Mouse (Mus musculus): ENCODE results near the gene Ppp3r1. TPM values are rescaled to one million over a fixed set of nuclear protein-coding genes. Genes with fewer than 3 reads are reported as not detected.

Ppp3r1 gene
- total and polyA plus RNA-seq, 3 experiments, result 24.4 to 68.3 (median 58.2) TPM

DNA sequence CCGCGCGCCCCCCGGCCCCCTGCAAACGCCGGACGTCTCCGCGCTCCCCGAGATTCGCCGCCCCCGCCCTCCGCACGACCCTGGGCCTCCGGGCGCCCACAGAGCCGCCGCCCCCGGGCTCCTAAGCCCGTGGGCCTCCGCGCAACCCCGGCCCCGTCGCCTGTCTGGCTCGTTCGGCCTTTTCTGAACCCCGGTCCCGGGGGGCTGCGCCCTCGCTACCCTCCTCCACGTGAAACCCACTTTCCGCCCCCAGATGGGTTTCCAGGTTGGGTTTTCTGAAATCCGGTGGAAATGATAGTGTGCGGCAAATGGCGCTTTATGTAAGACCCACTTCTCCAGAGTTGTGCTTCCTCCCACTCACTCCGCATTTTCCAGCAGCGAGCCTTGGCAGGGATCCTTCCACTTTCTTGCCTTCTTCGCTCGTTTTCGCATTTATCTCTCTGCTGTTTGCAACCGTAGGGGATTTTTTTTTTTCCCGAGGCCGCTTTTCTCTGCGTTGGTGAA is 727 bp downstream of the Ppp3r1 start:
- intact Hi-C loops (cut with DNase I), result loop anchor here (1.0 to 10.0 kb wide), 4 partner anchors 52 to 785 kb away; partner anchors contain the start of genes C1d, Fbxo48 and Pno1
- peaks cover 16% of the 10 kb centered on the region for H3K36me3 ChIP-seq (ENCODE audit: control insufficient read depth, insufficient read depth, low read length)
- no peaks in the 10 kb centered on the region for H3K27me3 ChIP-seq (ENCODE audit: control insufficient read depth, insufficient read depth, low read length)
- DNase-seq, result peak; percentile 62 to 72
- TF ChIP-seq POLR2A (IDR thresholded peaks at IDR 0.05; ENCODE audit: insufficient read depth, low read depth, low read length) (no peak), EP300 (IDR thresholded peaks at IDR 0.05; ENCODE audit: insufficient read depth, low read depth, low read length) (no peak)
- under 1% methylated on average over 45 of the region's 46 CpGs for WGBS
- H3K27ac ChIP-seq, result peak overlapping the region; percentile 89
- peaks cover 8% of the 10 kb centered on the region for H3K79me2 ChIP-seq (replicated peaks; ENCODE audit: control insufficient read depth, insufficient read depth, low read length)
- H3K4me1 ChIP-seq (ENCODE audit: control insufficient read depth, insufficient read depth, low read length), result peaks cover 13% of the 10 kb centered on the region
- peak overlapping the region; percentile 94 for H3K4me3 ChIP-seq
- peak overlapping the region; percentile 99 for H3K9ac ChIP-seq (ENCODE audit: low read depth, low read length)

DNA sequence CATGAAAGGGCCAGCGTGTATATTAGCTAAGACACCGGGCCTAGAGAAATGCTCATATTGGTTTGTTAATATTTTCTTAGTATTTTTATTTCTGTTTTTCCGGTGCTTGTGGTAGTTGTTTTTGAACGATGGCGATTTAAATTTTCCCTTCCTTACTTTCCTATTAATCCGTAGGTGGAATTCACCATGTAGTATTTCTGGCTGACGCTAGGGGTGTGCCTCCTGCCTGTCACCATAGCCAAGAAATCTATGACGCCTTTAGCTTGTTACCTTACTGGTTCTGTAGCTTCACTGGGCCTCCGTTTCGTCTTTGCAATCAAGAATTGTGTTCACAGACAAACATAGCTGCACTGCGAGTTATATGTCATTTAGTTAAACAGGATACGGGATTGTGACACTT is 1.2 kb downstream of the Ppp3r1 start:
- peak overlapping the region; percentile 89 for H3K27ac ChIP-seq
- WGBS, result under 1% methylated on average over 12 of the region's 12 CpGs
- peak; percentile 35 to 50 for DNase-seq
- peaks cover 14% of the 10 kb centered on the region for H3K4me1 ChIP-seq (ENCODE audit: control insufficient read depth, insufficient read depth, low read length)
- peak overlapping the region; percentile 99; the same call in 1 of the 2 replicates for H3K9ac ChIP-seq (ENCODE audit: low read depth, low read length)
- H3K4me3 ChIP-seq, result peak overlapping the region; percentile 94
- TF ChIP-seq CTCF (IDR thresholded peaks at IDR 0.05), result peak; percentile 91
- TF ChIP-seq EP300 (IDR thresholded peaks at IDR 0.05; ENCODE audit: insufficient read depth, low read depth, low read length), result no peak
- TF ChIP-seq POLR2A (IDR thresholded peaks at IDR 0.05; ENCODE audit: insufficient read depth, low read depth, low read length), result no peak
- peaks cover 8% of the 10 kb centered on the region for H3K79me2 ChIP-seq (replicated peaks; ENCODE audit: control insufficient read depth, insufficient read depth, low read length)
- intact Hi-C loops (cut with DNase I), result loop anchor here (1.0 to 10.0 kb wide), 3 partner anchors 51 to 785 kb away; partner anchors contain the start of genes C1d and Pno1
- peaks cover 16% of the 10 kb centered on the region for H3K36me3 ChIP-seq (ENCODE audit: control insufficient read depth, insufficient read depth, low read length)
- no peaks in the 10 kb centered on the region for H3K27me3 ChIP-seq (ENCODE audit: control insufficient read depth, insufficient read depth, low read length)

DNA sequence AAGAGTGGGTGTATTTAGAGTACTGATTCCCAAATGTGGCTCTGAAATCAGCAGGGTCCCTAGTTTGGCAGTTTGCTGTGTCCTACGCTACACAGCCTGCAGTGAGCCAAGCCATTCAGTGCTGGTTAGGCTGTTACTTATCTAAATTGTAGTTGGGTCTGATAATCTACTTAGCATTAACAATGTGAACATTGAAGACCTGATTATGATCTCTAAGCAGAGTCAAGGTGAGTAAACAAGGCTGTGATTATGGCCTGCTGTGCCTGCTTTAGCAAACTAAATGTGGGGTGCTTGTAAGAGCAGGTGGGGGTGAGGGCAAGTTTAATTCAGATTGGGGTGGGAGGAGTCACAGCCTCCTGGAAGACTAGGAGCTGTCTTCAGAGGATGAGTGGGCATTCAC is 4.9 kb downstream of the Ppp3r1 start:
- TF ChIP-seq POLR2A (IDR thresholded peaks at IDR 0.05; ENCODE audit: insufficient read depth, low read depth, low read length) (no peak), CTCF (IDR thresholded peaks at IDR 0.05) (no peak), EP300 (IDR thresholded peaks at IDR 0.05; ENCODE audit: insufficient read depth, low read depth, low read length) (no peak)
- Histone ChIP-seq H3K36me3 (ENCODE audit: control insufficient read depth, insufficient read depth, low read length) (peaks cover 20% of the 10 kb centered on the region), H3K9ac (ENCODE audit: low read depth, low read length) (no peak overlapping the region), H3K27ac (no peak overlapping the region), H3K4me1 (ENCODE audit: control insufficient read depth, insufficient read depth, low read length) (peaks cover 21% of the 10 kb centered on the region), H3K4me3 (no peak overlapping the region), H3K27me3 (ENCODE audit: control insufficient read depth, insufficient read depth, low read length) (no peaks in the 10 kb centered on the region), H3K79me2 (replicated peaks; ENCODE audit: control insufficient read depth, insufficient read depth, low read length) (peaks cover 12% of the 10 kb centered on the region)
- 44% methylated on average over 1 of the region's 1 CpGs for WGBS
- intact Hi-C loops (cut with DNase I), result loop anchor here (5.0 to 10.0 kb wide), 2 partner anchors 93 to 781 kb away; partner anchors contain the start of gene C1d
- DNase-seq, result no peak

DNA sequence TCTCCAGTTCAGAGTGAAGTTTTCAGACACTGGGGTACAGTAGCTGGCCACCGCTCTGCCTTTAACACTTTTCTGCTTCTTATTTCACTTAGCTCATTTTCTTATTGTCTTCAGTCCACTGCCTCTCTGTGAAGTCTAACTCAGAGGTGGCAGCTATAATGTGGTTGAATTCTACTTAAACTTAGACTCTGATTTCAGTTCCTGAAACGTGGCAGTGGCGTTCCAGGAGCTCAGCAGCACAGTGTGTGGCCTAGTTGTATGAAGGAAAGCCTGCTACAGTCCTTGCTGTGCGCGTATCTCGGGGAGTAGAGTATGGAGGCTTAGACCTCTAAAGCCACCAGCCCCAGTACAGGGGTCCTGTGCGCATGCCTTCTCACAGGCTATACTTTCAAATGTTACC is 7.6 kb downstream of the Ppp3r1 start:
- H3K27ac ChIP-seq, result no peak overlapping the region
- no peak overlapping the region for H3K4me3 ChIP-seq
- peaks cover 16% of the 10 kb centered on the region for H3K79me2 ChIP-seq (replicated peaks; ENCODE audit: control insufficient read depth, insufficient read depth, low read length)
- no peak overlapping the region for H3K9ac ChIP-seq (ENCODE audit: low read depth, low read length)
- no peak for DNase-seq
- peaks cover 28% of the 10 kb centered on the region for H3K36me3 ChIP-seq (ENCODE audit: control insufficient read depth, insufficient read depth, low read length)
- intact Hi-C loops (cut with DNase I), result loop anchor here (10.0 kb wide), 1 partner anchor 778 kb away; no protein-coding TSS in a partner anchor
- H3K27me3 ChIP-seq (ENCODE audit: control insufficient read depth, insufficient read depth, low read length), result no peaks in the 10 kb centered on the region
- TF ChIP-seq CTCF (IDR thresholded peaks at IDR 0.05), result no peak
- TF ChIP-seq POLR2A (IDR thresholded peaks at IDR 0.05; ENCODE audit: insufficient read depth, low read depth, low read length), result no peak
- no peak for TF ChIP-seq EP300 (IDR thresholded peaks at IDR 0.05; ENCODE audit: insufficient read depth, low read depth, low read length)
- 82% methylated on average over 7 of the region's 7 CpGs for WGBS
- H3K4me1 ChIP-seq (ENCODE audit: control insufficient read depth, insufficient read depth, low read length), result peaks cover 26% of the 10 kb centered on the region

DNA sequence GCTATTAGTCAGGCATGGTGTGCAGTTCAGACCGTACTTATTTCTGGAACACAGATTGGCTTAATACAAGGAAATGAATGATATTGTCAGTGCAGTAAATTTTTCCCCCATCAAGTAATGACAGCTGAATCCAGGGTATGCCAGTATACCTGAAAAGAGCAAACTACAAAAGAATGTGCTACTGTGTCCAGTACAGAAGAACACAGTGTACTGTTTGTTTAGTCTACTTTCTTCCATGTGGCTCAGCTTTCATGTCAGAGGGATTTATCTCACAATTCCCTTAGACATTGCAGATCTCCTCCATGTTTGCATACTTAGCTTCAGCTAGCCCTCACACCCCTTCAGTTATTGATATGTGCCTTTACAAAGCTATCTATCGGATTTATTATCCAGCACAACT is 10.2 kb downstream of the Ppp3r1 start:
- Histone ChIP-seq H3K27ac (no peak overlapping the region), H3K9ac (ENCODE audit: low read depth, low read length) (no peak overlapping the region), H3K4me1 (ENCODE audit: control insufficient read depth, insufficient read depth, low read length) (peaks cover 18% of the 10 kb centered on the region), H3K4me3 (no peak overlapping the region), H3K27me3 (ENCODE audit: control insufficient read depth, insufficient read depth, low read length) (no peaks in the 10 kb centered on the region), H3K36me3 (ENCODE audit: control insufficient read depth, insufficient read depth, low read length) (peaks cover 23% of the 10 kb centered on the region), H3K79me2 (replicated peaks; ENCODE audit: control insufficient read depth, insufficient read depth, low read length) (peaks cover 13% of the 10 kb centered on the region)
- intact Hi-C loops (cut with DNase I), result loop anchor here (10.0 kb wide), 1 partner anchor 776 kb away; no protein-coding TSS in a partner anchor
- no peak for DNase-seq
- no peak for TF ChIP-seq EP300 (IDR thresholded peaks at IDR 0.05; ENCODE audit: insufficient read depth, low read depth, low read length)
- TF ChIP-seq CTCF (IDR thresholded peaks at IDR 0.05), result no peak
- no peak for TF ChIP-seq POLR2A (IDR thresholded peaks at IDR 0.05; ENCODE audit: insufficient read depth, low read depth, low read length)
- WGBS, result 44% methylated on average over 2 of the region's 2 CpGs

DNA sequence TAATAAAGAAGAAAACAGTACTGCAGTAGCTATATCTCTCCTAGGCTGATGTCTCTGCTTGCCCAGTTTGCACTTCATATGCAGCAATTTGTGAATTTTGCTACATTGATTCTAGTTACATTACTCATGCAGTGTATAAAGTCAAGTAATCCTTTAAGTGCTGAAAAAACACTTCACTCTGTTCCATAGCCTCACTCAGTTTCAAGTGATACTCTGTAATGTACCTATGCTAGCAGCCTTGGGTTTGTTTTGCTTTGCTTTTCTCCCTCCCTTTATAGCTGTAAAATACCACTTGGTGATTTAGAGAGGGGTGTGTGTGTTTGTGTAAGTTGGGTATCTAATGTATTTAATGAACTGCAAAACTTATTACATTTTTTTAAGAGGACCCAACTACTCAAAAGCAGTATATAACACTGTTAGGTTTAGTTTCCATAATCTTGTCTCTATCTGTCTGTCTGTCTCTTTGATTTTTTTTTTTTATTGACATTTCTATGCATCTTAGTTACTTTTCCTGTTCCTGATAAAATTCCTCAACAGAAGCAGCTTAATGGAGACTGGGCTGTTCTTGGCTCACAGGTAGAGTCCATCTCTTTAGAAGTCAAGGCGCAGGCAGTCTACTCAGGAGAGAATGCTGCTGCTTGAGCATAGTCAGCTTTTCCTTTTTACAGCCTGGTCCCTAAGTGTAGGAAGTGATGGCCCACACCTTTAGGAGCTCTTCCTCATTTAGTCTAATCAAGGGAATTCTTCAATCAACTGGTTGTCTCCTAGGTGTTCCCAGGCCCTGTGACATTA is 12.1 kb downstream of the Ppp3r1 start:
- TF ChIP-seq EP300 (IDR thresholded peaks at IDR 0.05; ENCODE audit: insufficient read depth, low read depth, low read length), result no peak
- no peak for TF ChIP-seq POLR2A (IDR thresholded peaks at IDR 0.05; ENCODE audit: insufficient read depth, low read depth, low read length)
- TF ChIP-seq CTCF (IDR thresholded peaks at IDR 0.05), result no peak
- intact Hi-C loops (cut with DNase I), result no loop called here
- Histone ChIP-seq H3K36me3 (ENCODE audit: control insufficient read depth, insufficient read depth, low read length) (peaks cover 23% of the 10 kb centered on the region), H3K27me3 (ENCODE audit: control insufficient read depth, insufficient read depth, low read length) (no peaks in the 10 kb centered on the region), H3K27ac (no peak overlapping the region), H3K4me3 (no peak overlapping the region), H3K79me2 (replicated peaks; ENCODE audit: control insufficient read depth, insufficient read depth, low read length) (peaks cover 9% of the 10 kb centered on the region), H3K4me1 (ENCODE audit: control insufficient read depth, insufficient read depth, low read length) (peaks cover 11% of the 10 kb centered on the region), H3K9ac (ENCODE audit: low read depth, low read length) (no peak overlapping the region)
- WGBS, result 100% methylated on average over 1 of the region's 1 CpGs
- no peak for DNase-seq

All from heart, adult 2 months (tissue).